Mouse (Mus musculus) Muller cell, postnatal 12 days (primary cell): ENCODE data around the gene Cflar.
"Not testable (repeated sequence)": the region's sequence is repeated elsewhere in the genome, so short reads cannot be mapped to it uniquely, and the experiment has no call there.

Source experiments
- DNase-seq: peaks from one replicate; pipeline ENCODE4 v3.0.0-alpha.2; 2015; ENCODE audit errors: inconsistent ontology term

Gene Cflar

DNA sequence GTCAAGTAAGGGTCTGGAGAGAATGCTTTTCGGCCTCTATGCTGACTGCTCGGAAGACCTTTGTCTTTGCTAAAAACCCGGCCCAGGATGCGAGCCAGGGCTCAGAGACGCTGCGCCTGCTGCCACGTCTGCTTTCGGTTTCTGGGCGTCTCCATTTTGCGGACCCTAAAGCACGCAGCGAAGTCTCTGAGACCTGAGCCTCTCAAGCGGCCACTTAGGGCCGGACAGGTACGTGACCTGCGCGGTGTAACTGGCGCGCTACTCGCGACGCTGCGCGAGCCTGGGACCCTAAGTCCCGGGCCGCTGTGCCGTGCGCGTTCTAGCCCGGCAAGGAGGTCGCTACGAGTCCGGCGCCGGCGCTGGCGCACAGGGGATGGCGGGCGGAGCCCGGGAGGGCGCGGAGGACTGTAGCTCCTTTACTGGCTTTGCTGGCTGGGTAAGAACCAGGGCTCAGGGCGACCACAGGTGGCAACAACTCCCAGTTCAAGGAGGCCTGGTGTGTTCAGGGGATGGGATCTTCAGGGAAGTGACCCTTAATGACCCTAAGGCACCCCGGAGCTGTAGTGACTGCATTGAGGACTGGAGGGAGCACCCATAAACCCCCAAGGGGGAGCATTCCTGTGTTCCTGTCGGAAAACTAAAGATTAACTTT is at the start of gene Cflar:
Gene Cflar, plus strand, starts transcription at position 144 of the 652 bp plus-strand sequence.
- peak; percentile 89 for DNase-seq

GRCm38 (mm10) chr1:58662671-58663070 is 48.6 kb upstream of the Cflar start:
- DNase-seq, result not testable (repeated sequence)

- not testable (repeated sequence) for DNase-seq
These were observed 47.9 kb upstream of the Cflar start for GRCm38 (mm10) chr1:58663365-58663764.

DNA sequence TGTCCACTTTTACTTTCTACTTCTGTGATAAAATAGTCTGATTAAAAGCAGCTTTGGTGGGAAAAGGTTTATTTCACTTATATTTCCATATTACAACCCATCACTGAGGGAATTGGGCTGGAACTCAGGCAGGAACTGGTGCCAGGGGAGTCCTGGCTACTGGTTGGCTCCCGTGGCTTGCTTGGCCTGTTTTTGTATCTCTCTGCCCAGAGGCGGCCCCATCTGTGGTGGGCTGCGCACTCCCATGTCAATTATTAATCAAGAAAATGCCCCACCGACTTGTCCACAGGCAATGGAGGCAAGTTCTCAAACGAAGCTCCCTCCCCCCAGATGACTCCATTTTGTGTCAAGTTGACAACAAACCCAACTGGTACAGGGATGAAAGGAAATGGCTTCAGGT is 43.1 kb upstream of the Cflar start:
- DNase-seq, result no peak

DNA sequence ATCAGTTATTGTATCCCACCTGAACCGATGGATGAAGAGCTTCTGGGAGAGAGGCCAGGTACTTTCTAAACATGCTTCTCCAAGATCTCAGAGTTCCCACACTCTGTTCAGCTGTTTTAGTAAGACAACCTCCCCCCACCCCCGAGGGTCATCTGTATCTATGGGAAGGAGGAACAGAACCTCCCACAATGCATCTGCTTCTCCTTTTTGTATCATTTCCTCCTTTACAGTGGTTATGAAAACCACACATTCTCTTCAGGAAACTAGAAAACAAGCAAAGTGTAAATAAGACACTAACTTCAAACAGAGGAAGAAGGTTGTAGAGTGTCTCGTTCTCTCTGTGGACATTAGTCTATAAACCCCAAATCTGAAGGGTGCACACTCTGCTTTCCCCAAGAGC is 41.7 kb upstream of the Cflar start:
- DNase-seq, result not testable (repeated sequence)

GRCm38 (mm10) chr1:58672116-58672515 is 39.2 kb upstream of the Cflar start:
- no peak for DNase-seq

DNA sequence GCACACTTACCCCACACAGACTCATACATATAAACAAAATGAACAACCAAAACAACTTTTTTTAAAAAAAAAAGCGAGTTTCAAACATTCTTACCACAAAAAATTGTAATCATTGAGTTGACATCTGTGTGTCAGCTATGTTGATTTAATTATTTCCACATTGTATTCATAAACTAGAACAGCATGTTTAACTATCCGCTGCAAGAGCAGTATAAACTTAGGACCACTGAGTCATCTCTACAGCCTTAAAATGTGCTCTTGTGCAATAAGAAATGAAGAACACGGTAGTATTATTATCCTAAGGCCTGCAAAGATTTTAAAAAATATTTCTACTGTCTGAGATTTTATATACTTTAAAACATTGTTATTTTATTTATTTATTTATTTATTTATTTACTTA is 36.3 kb upstream of the Cflar start:
- DNase-seq, result no peak

- no peak for DNase-seq
These were observed 33.7 kb upstream of the Cflar start for GRCm38 (mm10) chr1:58677575-58677974.

- DNase-seq, result not testable (repeated sequence)
These were observed 32.9 kb upstream of the Cflar start for GRCm38 (mm10) chr1:58678412-58678811.

DNA sequence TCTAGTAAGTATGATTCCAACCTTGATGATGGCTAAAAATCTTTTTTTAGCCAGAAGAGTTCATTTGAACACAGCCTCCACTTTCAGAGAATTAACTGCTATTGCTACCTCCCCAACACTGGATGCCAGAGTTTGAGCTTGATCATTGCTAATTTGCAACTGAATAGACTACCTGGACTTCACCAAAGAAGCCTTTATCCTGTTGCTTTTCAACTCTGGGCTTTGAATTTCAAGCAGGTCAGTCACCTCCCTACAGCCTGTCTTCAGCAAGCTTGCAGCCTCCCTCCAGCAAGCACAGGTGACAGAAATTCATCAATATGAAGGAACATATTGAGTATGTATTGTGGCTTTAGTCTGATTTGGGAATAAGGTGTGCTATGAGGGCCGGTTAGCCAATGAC is 21.9 kb upstream of the Cflar start:
- DNase-seq, result no peak

- no peak for DNase-seq
These were observed 21.1 kb upstream of the Cflar start for GRCm38 (mm10) chr1:58690006-58690744.

GRCm38 (mm10) chr1:58690834-58691488 is 20.3 kb upstream of the Cflar start:
- DNase-seq, result not testable (repeated sequence)

GRCm38 (mm10) chr1:58691718-58692117 is 19.6 kb upstream of the Cflar start:
- DNase-seq, result not testable (repeated sequence)

GRCm38 (mm10) chr1:58693696-58694095 is 17.6 kb upstream of the Cflar start:
- no peak for DNase-seq

- not testable (repeated sequence) for DNase-seq
These were observed 15.5 kb upstream of the Cflar start, which contains the start of gene Als2cr12 for GRCm38 (mm10) chr1:58695810-58696209. Gene Als2cr12 (minus strand): TSS chr1:58695989.

DNA sequence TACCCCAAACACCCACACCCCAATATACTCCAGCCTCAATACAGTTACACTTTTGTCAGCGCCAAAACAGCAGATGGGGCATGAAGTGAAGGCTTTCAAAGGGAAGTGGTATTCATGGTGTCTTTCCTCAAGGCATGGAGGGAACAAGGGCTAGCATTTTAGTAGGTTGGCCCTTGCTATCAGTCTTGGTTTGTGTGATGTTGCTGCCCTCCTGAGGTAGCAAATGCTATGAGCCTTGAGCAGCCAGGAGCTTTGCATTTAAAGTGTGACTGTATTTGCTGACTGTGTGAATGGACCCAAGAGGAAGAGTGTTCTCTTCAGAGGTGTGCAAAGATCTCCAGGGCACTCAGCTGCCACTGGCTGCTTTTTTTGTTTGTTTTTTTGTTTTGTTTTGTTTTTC is 13.7 kb upstream of the Cflar start:
- not testable (repeated sequence) for DNase-seq

GRCm38 (mm10) chr1:58698781-58699180 is 12.5 kb upstream of the Cflar start:
- DNase-seq, result peak; percentile 63

DNA sequence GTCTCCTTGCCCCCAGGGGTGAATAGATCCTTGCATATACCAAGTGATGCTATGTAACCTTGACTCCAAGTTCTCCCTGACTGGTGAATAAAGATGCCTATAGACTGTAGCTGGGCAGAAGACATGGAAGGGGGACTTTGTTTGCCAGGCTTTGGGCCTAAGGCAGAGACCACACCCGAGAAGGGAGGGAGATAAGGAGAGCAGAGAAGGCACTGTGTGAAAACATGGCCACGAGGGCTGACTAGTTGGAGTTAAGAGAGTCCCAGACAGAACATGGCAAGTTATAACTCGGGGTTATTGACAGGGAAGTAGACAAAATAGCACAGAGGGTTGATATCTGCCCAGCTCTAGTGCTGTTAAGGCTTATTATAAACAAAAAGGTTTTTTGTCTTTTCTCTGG is 11.3 kb upstream of the Cflar start:
- DNase-seq, result no peak

DNA sequence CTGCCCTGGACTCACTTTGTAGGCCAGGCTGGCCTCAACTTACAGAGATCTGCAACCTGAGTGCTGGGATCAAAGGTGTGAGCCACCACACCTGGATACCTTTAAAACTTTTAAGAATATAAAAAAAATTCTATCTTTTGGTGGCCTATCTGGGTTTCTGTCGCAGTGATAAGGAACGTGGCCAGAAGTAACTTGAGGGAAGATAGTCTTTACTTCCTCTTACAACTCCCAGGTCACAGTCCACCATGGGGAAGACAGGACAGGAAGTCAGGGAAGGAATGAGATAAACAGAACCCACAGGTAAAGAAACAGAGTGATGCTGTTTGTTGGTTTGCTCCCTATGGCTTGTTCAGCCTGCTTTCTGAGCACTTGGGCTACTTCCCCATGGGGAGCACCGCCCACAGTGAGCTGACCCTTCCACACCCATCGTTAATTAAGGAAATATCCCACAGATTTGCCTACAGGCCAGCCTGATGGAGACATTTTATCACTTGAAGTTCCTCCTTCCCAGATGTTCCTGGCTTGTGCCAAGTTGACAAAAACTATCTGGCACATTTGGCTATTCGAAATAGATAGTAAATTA is 10.6 kb upstream of the Cflar start:
- DNase-seq, result not testable (repeated sequence)

- not testable (repeated sequence) for DNase-seq
These were observed 1.3 kb upstream of the Cflar start for GRCm38 (mm10) chr1:58710043-58710442.

DNA sequence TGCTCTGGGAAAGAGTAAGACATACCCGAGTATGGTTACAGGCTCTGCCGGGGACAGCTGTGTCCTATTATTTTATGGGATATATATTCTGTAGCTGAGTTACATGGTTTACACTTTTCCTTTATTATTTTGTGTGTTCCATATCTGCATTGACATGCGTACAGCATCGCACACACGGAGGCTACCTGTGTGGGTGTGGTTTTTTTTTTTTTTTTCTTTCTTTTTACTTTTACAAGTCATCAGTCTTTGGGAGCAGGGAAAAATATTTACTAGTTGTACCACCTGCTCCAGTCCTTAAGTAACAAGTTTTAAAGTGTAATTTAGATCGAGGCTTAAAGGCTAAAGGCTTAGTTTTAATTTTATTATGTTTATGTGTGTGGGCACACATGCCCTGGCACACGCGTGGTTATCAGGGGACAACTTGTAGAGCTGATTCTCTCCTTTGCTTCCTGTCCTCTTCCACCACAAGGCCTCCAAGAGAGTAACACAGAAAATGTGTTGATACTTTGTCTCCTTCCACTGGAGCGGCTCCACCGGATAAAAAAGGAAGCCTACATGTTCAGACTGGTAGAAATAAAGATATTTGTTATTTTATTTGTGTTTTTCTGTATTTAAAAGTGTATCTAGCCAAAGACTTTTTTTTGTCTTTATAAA is 470 bp upstream of the Cflar start:
- DNase-seq, result no peak
